Mouse (Mus musculus) thymus, postnatal 4 days (tissue): Measurements from ENCODE around the gene Hsd17b14.

Experiments
- DNase-seq: peaks from one replicate; pipeline ENCODE4 v3.0.0; 2021

The Hsd17b14 gene

DNA sequence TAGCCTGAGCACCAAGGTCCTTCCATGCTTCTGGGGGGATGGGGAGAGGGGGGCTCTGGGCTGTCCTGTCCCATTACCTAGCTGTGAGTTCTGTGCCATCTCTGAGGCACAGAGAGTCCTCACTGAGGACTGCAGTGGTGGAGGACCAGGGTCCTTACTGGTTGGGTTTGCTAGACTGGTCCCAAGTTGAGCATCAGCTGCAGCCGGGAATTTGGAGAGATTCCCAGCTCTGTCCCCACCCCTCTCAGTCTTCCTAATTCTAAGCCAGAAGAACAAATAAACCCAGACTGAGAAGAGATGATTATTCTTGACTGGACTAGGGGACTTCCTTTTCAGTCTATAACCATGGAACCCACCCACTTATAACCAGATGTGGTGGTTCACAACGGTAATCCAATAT is 24.1 kb upstream of the Hsd17b14 start:
- DNase-seq: no peak

DNA sequence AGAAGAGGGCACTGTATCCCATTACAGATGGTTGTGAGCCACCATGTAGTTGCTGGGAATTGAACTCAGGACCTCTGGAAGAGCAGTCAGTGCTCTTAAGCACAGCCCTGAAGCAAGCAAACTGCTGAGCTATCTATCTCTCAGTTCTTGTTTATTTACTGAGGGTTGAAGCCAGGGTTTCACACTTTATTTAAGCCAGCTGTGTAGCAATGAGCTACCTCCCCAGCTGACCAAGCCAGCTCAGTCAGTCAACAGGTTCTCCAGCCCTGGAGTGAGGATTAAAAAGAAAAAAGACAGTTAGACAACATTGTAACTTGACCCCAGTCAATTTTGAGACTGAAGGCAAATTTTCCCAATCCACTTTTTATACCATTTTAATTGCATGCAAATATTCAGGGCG is 19.0 kb upstream of the Hsd17b14 start:
- no peak for DNase-seq

DNA sequence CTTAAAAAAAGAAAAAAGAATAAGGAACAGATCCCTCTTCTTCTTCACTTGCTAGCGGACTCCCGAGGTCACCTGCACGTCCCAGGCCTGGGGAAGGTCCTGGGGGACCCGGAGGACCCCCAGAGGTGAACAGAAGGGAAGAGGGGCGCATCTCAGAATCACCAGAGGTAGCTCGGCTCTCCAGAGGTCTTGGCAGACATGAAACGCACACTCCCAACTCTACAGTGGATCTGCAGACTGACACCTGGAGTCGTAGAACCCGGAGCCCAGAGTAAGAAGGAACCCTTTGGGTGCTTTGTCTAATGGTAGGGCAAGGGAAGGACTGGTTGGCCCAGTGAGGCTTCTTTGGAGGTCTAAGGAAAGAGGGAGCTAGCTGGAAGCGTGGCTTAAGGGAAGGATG is 17.1 kb upstream of the Hsd17b14 start:
- DNase-seq: no peak

DNA sequence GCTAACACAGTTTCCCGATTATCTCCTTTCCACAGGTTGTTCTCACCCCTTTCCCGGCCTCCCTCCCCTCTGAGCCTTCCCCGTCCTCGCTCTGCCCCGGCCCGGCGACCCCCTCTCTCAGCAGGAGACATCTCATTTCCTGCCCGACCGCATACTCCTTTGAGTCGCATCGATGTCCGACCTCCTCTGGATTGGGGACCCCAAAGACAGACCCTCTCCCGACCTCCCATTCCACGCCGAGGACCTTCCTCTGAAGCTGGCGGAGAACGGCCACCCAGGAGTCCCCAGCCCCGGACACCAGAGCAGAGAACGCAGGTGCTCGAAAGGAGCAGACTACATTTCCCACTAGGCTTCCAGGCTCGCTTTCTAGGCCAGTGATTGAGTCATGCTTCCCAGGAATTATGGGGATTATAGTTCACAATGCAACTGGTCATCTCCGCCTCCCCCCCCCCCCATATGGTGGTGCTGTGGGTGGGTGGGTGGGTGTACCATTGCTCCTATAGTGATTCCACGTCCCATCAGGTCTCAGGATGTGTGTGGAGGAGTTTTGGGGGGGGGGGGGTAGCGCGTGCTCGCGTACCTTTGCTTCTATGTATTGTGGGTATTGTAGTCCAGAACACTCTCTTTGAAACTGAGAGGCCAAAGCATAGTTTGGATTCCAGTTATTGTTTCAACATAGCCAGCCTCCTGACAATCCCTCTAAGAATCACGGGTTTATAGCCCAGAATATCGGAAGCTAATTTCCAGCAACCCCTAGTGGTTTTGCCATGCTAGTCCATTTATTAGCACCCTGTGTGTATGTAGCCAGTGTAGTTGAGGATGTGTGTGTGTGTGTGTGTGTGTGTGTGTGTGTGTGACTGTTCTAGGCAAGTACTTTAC is 16.3 kb upstream of the Hsd17b14 start:
- peak; percentile 40 for DNase-seq

DNA sequence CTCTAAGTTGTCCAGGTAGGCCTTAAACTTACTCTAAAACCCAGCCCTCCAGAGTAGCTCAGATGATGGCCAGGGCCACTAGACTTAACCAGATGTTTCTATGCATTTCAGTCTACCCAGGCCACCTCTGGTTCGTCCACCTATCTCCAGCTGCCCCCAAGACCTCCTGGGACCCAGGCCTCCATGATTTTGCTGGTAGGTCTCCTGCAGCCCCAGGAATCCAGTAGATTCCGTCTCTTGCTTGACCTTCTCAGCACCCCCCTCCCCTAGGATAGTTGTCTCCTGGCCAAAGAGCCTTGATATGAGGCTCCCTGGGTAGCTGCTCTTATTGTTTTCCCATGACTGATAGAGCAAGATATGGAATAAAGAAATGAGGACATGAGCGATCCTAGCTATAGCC is 15.6 kb upstream of the Hsd17b14 start:
- no peak for DNase-seq

DNA sequence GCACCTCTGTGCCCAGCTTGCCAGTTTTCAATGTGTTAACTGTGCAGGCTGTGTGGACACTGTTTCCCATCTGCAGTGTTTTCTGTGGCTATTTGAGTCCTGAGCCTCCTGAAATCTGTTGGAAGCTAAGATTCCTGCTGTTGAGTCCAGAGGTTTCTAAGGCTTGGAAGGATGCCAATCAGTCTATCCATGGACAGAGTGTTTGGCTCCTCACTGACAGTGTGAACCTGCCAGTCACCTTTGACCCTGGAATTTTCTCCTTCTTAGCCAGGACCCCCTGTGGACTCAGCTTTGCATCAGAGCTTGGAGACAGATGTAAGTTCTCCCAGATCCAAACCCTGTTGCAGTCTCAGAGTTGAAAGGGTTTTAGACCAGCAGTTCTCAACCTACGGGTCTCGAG is 14.5 kb upstream of the Hsd17b14 start:
- no peak for DNase-seq

DNA sequence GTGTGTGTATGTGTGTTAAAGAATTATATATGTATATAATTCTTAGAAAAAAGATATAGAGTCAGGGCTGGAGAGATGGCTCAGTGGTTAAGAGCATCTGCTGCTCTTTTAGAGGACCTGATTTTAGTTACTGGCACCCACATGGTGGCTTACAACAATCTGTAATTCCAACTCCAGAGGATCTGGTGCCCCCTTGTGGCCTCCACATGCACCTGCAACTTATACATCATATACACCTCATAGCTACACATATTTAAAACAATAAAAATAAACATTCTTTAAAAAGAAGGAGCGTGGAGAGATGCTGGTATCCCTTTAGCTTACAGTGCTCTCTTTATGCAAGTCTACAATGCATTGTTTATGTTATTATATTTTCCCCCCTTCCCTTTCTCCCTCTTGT is 10.2 kb upstream of the Hsd17b14 start:
- no peak for DNase-seq

DNA sequence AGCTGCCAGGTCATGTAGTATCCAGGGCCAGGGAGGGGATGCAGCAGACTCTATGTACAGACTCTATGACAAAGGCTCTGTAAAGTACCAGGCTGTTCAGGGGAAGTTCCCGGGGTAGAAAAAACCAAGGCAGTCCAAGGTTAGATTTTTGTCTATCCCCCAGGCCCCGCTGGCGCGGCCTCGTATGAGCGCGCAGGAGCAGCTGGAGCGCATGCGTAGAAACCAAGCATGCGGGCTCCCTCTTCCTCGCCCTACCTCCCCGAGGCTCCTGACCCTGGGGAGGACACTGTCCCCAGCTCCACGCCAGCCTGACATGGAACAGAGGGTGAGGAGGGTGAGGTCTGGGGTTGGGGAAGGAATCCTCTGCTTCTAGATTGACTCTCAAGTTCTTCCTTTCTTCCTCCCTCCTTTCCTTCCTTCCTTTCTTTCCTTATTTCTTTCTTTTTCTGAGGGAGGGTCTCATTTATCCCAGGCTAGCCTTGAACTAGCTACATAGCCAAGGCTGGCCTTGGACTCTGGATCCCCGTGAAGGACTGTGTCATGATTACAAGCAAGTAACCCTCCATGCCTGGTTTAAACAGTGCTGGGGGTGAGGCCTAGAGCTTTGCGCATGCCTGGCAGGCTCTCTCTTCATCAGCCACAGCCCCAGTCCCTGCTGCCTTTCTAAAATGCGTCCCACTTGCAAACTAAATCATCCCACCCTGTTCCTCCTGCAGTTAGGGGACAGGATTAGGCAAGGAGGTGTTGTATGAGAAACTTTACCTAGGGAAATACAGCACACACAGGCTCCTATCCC is 4.9 kb upstream of the Hsd17b14 start:
- no peak for DNase-seq

DNA sequence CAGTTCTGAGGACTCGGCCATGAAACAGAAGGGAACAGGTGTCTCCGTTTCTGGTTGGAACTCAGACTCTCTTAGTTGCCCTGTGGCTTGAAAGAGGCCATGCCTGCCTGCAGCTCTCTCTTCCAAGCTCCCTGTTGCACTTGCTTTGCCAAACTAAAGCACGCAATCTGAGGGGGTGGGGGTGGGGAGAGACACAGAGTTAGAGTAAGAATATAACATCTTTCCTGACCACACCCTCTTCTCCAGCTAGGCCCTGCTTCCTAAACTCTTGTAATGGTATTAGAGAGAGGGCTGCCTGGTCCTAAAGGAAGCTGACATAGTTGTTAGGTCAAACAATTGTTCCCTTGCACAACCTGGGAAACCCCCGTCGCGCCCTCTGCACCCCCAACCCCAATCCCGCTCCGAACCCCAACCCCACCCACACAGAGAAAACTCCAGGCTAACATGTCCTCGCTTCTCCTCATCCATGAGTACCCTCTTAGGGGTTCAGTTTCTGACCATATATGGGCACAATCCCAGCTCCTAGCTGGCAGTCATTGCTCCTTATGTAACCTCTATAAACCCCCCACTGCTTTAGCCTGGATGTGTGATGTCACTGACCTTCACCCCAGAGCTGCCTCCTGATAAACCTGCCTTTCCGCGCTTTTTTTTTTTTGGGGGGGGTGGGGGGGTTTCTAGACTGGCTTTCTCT is 3.7 kb upstream of the Hsd17b14 start:
- DNase-seq: no peak

DNA sequence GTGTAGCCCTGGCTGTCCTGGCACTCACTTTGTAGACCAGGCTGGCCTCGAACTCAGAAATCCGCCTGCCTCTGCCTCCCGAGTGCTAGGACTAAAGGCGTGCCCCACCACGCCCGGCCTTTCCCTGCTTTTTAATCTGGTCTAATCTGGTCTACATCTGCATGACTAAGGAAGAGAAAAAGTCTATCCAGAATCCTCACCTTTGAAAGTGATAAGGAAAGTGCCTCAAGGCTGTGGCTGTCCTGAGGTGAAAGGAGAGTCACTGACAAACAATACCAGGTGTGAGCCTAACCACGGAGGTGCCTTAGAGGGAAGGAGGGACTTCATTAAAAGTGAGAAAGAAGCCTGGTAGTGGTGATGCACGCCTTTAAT is 3.2 kb upstream of the Hsd17b14 start:
- no peak for DNase-seq

DNA sequence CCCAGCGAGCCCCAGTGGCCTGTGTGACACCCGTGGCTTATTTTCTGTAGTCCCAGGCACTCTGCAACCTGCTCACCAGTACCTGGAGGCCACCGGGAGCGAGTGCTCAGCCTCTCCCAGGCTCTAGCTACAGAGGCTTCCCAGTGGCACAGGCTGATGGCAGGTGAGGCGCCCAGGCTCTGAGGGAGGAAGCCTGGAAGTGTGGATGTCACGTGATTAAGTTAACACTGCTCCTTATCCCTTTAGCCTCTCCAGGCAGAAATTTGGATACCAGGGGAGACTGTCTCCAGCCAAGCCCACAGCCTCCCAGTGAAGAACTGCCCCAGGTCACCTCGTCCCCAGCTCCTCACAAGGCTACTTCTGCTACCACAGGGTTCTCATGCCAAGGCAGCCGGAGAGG is 1.2 kb upstream of the Hsd17b14 start:
- no peak for DNase-seq

DNA sequence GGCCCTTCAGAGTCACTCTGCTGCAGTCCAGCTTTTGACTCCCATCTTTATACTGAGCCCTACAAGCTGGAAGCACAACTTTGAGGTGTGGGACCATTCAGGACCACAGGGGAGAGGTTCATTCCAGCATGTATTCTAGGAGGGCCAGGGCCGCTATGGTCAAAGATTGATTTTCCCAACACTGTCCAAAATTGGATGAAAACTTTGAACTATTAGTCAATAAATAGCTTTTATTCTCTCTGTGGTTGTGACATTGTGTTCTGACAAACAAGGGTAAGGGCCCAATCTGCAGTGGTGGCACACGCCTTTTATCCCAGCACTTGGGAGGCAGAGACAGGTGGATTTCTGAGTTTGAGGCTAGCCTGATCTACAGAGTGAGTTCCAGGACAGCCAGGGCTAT is 703 bp upstream of the Hsd17b14 start:
- DNase-seq: no peak

DNA sequence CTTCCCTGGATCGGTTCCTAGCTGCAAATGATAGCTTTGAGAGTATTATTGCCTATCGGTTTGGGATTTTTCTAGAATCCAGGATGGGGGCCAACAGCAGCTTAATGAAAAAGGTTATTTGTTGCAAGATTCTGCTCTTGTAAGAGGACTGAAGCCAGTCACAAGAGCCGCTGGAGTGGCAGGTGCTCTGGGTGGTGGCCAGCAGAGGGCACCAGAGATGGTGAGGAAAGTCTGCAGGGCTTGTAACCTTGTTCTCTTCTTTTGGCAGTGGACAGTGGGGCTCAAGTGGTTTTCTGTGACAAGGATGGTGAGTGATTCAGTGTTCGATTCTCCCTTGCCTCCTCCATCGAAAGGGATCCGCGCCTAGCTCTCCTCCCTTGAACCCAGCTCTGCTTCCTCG is 1.1 kb downstream of the Hsd17b14 start:
- DNase-seq: peak; percentile 93

DNA sequence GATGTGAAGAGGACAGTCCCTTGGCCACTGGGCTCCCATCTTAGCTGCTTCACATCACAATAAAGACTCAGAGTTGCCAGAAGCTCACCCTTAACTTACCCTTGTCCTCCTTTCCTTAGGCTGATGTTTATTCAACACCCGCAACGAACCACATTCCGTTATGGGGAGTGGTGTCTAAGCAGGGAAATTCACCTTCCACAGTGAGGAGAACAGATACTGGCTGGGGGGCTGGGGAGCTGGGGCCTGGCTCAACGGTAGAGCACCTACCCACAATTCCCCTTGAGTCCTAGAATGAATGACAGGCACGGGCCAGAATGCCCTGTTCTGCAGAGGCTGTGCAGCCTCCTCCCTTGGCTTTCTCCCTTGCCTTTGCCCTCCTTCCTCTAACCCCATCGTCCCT is 4.2 kb downstream of the Hsd17b14 start:
- DNase-seq: no peak

DNA sequence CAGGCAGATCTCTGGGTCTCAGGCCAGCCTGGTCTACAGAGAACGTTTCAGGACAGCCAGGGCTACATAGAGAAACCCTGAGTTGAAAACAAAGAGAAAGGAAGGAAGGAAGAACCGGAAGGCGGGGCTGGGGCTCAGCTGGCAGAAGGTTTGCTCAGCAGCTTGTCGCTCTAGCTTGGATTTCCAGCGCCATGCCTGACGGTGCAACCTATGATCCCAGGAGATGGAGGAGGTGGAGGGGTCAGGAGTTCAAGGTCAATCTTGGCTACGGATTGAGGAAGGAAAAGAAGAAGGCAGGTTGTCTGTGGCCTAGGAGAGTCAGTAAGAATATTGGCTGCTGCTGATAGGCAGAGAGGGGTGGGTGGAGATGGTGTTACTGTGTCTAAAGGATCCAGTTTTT is 5.5 kb downstream of the Hsd17b14 start:
- no peak for DNase-seq

DNA sequence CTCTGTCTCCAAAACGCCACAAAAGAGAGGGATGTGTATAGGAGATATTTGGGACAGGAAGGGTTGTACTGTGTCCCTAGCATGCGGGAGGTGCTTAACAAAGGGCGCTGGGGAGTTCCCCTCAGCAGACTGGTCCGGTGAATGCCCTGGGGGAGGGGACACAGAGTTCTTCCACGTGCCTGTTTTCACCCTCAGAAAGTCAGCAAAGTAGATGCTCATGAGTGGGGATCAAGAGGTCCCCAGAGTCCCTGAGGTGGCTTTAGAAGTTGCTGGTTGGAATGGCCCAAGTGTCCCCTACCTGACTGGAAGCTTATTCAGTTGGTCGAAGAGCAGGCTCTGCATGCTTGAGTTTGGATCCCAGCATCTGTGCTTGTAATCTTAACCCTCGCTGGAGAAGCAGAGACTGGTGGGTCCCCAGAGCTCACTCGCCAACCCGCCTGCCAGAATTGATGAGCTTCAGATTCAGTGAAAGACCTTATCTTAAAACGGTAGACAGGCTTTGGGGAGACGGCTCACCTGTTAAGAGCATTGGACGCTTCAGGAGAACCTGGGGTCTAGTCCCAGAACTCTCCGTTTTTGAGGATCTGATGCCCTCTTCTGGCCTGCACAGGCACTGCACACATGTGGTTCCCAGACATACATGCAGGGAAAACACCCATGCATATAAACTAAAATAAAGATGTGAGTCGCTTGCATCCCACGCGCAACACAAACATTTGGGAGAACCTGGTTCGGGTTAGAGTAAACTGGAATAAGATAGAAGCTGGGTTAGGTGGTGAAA is 6.3 kb downstream of the Hsd17b14 start:
- DNase-seq: peak; percentile 89

DNA sequence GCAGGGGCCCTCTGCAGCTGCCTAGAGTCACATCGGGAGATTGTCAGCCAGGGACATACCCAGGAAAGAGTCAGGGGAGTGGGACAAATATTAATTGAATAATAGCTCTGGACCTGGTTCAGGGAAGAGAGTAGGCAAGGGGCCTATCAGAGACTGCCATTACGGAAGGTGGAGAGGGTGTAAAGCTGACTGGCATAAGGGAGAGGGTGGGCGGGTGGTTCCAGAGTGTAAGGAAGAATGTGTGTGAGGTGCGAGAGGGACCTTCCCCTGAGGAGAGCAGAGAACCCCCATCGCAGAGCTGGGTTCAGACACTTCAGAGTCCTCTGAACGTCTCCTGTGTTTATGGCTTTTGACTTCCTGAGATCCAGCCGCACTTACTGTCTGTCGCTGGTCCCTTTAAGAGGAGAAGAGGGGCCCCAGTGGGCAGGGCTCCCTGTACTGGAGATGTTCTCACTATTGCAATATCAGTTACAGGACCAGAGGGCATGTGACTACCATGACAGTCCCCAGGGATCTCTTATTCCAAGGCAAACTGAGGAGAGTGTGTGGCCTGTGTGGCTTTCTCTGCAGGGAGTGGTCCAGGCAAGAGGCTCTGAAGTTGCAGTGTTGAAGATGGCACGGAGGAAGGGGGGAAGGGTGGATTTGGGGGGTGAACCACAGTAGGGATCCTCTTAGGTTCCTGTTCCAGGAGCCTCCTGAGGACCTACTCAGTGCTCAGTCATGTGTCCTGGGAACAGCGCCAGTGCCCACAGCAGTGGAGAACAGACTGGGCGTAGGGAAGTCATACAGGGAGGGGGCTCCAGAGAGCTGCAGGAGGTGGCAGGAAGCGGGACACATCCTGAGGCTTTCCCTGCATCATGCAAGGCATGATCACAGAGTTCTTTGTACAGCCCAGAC is 7.2 kb downstream of the Hsd17b14 start:
- no peak for DNase-seq

DNA sequence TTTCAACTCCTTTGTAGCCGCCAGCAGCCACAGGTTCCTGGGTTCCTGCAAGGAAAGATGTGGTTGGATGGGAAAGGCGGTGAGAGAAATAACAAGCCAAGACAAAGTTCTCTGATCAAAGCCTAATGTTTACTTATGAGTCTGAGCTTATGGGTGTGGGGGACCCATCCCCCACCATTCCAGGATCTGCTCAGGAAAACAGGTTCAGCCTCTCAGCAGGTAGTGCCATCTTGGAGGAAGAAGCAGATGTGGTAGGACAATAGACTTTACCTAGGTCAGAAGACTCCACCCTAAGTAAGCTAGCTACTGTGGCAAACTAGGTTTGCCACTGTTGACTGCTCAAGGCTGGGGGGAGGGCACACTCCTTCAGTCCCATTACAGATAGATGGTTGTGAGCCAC is 10.1 kb downstream of the Hsd17b14 start:
- DNase-seq: no peak

DNA sequence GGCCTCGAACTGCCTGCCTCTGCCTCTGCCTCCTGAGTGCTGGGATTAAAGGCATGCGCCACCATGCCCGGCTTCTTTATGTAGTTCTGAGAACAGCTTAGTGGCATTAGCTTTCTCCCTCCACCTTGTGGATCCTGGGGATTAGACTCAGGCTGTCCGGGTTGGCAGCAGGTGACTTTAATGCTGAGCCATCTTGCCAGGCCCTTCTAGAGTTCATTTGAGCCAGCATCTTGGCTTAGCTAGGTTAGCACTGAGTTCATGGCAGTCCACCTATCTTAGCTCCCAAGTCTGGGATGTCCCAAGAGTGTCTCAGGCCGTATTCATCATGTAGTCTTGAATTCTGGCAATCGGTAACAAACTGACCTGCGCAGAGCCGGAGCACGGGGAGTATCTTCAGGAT is 10.8 kb downstream of the Hsd17b14 start:
- DNase-seq: no peak

DNA sequence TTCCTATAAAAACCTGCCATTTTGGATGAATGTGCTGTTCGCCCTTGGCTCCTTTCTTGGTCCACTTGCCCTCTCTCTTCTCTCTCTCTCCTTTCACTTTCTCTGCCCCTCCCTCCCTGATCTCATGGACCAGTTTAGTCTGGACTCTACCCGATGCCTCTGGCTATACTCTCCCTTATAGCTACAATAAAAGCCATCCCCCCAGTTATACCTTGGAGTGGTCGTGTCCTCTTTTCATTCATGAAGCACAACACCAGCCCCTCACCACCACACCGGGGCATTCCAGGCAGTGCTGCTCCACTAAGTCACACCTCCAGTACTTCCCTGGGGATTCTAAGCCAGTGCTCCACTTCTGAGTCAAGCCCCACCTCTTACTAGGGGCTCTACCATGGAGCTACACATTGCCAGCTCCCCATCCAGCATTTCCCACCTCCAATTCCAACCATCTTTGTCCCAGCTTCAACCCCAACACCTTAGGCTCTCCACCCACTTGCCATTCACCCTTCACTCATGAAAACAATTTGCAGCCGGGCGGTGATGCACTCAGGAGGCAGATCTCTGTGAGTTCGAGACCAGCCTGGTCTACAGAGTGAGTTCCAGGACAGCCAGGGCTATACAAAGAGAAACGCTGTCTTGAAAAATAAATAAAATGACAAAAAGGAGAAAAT is 12.6 kb downstream of the Hsd17b14 start:
- DNase-seq: no peak

DNA sequence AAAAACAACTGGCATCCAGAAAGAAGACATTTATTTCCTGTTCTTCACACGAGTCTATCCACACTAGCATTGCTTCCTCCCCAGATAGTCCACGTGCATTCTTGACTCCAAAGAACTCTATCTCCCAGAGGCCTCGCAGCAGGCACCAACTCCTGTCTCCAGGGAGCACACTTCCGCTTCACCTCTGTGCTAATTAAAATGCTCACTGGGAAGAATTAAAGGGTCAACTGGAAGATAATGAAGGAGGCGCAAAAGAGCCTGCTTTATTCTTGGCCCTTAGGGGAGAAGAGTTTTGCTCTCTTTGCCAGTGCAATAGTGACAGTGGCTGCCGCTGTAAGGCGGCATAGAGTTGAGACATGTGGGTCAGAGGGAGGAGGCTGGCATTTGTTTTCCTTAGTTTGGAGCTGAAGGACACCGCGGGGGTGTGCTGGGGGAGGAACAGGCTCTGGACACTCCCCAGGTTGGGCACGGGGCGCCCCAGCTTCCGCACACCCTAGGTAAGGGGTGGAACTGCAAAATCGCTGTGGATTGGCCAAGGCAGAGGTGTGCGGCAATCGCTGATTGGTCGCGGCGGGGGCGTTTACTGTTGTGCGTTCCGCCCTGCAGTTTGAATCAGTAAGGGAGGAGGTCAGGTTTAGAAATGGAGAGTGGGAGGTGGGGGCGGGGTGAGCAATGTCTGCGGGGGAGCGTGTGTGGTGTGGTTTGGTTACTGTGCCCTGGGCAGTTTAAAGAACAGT is 13.3 kb downstream of the Hsd17b14 start:
- DNase-seq: peak; percentile 92
